Mouse (Mus musculus) lung, embryonic 15.5 days (tissue): Measurements from ENCODE around the gene Mta3. TPM values are rescaled to one million over a fixed set of nuclear protein-coding genes. Genes with fewer than 3 reads are reported as not detected.

Experiments used
- ATAC-seq: fragments of 200-750 bp; cut with Nextera tagmentation; 2 replicates; pipeline ENCODE4 v1.8.0; 2017; ENCODE audit warnings: moderate number of reproducible peaks, borderline replicate concordance; ENCODE audit not compliant: low FRiP score, low TSS enrichment; ENCODE audit errors: extremely low read depth
- H3K27ac ChIP-seq: fragments of 300-500 bp; sonication (generic); 2 replicates; pipeline ENCODE4 v1.5.1; 2015; ENCODE audit warnings: moderate library complexity, mild to moderate bottlenecking, inconsistent platforms
- H3K27me3 ChIP-seq: fragments of 300-500 bp; sonication (generic); 2 replicates; pipeline ENCODE4 v1.6.1; 2015; ENCODE audit warnings: inconsistent platforms
- H3K36me3 ChIP-seq: fragments of 300-500 bp; sonication (generic); 2 replicates; pipeline ENCODE4 v1.6.1; 2015; ENCODE audit warnings: inconsistent platforms
- H3K4me1 ChIP-seq: fragments of 300-500 bp; sonication (generic); 2 replicates; pipeline ENCODE4 v1.6.1; 2015; ENCODE audit warnings: inconsistent platforms
- H3K4me2 ChIP-seq: fragments of 300-500 bp; sonication (generic); 2 replicates; pipeline ENCODE4 v1.6.1; 2015; ENCODE audit warnings: inconsistent platforms, mild to moderate bottlenecking, moderate library complexity
- H3K4me3 ChIP-seq: fragments of 300-500 bp; sonication (generic); 2 replicates; pipeline ENCODE4 v1.5.1; 2015; ENCODE audit warnings: mild to moderate bottlenecking, inconsistent platforms
- H3K9ac ChIP-seq: fragments of 300-500 bp; sonication (generic); 2 replicates; pipeline ENCODE4 v1.6.1; 2015; ENCODE audit warnings: inconsistent platforms
- H3K9me3 ChIP-seq: fragments of 300-500 bp; sonication (generic); 2 replicates; pipeline ENCODE4 v1.6.1; 2016; ENCODE audit warnings: inconsistent platforms
- WGBS: fragments of 180-500 bp; shearing (Covaris S2); methylation state at CpG from one replicate; pipeline ENCODE4 v1.1.7; 2015; 5-methylcytosine and 5-hydroxymethylcytosine counted together
- polyA plus RNA-seq: library from polyadenylated mRNA; unstranded; fragments of >200 nt; fragmentation: Nextera tagmentation; extraction: Ambion mirVana; gene quantifications from 2 replicates; pipeline ENCODE4 v1.2.1, GENCODE M21; 2015

Gene Mta3
- polyA plus RNA-seq, 1 experiment from 2014 or later: 51.5 TPM

DNA sequence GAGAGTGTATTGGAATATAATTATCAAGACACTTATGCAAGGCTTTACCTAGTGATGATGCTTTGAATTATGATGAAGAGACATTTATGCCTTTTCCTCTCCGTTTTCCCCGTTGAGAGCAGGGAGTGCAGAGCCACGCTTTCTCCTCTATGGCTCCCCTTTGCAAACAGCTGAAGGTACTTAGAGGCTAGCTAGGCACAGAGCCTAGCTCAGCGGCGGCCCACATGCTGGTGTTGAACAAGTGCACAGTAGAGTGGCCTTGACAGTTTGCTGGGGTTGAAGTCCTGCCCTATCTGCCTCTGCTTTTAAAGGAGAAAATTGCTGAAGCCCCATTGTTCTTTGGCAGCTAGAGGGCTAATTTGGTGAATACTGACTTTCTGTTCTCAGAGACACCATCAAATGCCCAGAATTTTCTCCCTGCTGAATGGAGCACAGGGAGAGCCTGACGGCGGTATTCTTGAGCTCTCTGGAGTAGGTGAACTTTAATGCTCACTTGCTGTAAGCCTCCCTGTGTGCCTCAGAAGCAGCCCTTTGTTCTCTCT, 34.2 kb downstream of the Mta3 start:
- WGBS: 77% methylated on average over 7 of the region's 7 CpGs
- H3K27ac ChIP-seq: no peak overlapping the region

DNA sequence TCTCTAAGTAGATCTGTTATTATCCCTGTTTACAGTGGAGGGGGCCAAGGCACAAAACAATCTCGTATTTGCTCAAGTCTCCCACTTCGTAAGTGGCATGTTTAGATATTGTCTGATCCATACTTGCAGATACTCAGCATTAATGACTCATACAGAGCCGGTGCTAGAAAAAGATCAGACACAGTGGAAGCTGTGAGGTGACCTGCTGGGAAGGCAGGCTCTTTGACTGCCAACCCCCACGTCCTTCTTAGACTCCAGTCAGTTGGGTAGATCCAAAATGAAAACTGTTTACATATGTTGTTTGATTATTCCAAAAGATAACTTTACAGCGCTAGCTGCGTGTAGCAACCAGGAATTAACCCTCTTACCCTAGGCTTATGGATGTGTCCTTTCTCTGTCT, 35.3 kb downstream of the Mta3 start:
- H3K9me3 ChIP-seq: peaks cover 4% of the 10 kb centered on the region; the same call in 1 of the 2 replicates
- WGBS: 46% methylated on average over 6 of the region's 6 CpGs
- no peaks in the 10 kb centered on the region for H3K27me3 ChIP-seq
- ATAC-seq: no peak
- no peak overlapping the region for H3K4me2 ChIP-seq
- peaks cover 12% of the 10 kb centered on the region; the same call in 1 of the 2 replicates for H3K36me3 ChIP-seq
- no peaks in the 10 kb centered on the region for H3K4me1 ChIP-seq
- H3K9ac ChIP-seq: no peak overlapping the region
- H3K4me3 ChIP-seq: no peak overlapping the region
- no peak overlapping the region for H3K27ac ChIP-seq

More for the DNA sequence above, 34.2 kb downstream of the Mta3 start:
- H3K9me3 ChIP-seq: peaks cover 1% of the 10 kb centered on the region; the same call in 1 of the 2 replicates
- no peaks in the 10 kb centered on the region for H3K4me1 ChIP-seq
- ATAC-seq: no peak
- peaks cover 10% of the 10 kb centered on the region; the same call in 1 of the 2 replicates for H3K36me3 ChIP-seq
- H3K4me3 ChIP-seq: no peak overlapping the region
- H3K9ac ChIP-seq: no peak overlapping the region
- H3K4me2 ChIP-seq: no peak overlapping the region
- no peaks in the 10 kb centered on the region for H3K27me3 ChIP-seq

DNA sequence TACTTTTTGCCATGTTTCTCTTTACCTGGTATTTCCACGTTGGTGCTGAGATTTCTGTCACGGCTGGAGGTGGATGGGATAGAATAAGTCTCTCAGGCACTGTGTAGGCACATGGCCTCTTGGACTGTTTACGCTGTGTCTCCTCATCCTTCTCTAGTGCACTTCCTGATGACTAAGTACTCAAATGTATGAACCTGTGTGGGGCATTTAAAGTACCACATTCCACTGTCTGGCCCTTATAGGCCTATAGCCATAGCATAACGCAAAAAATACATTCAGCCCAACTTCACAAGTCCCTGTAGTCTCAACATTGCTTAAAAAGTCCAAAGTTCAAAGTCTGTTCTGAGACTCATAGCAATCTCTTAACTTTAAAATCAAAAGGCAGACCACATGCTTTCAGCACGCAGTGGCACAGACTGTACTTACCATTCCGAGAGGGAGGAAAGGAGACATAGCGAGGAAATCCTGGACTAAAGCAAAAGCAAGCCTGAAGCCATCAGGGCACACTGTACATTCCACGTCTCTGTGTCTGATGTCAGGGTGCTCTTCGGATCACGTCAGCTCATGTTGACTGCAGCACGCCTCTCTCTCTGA, 38.4 kb downstream of the Mta3 start:
- no peak overlapping the region for H3K4me3 ChIP-seq
- H3K27ac ChIP-seq: no peak overlapping the region
- no peak overlapping the region for H3K9ac ChIP-seq
- H3K27me3 ChIP-seq: no peaks in the 10 kb centered on the region
- no peak for ATAC-seq
- H3K36me3 ChIP-seq: peaks cover 4% of the 10 kb centered on the region; the same call in 1 of the 2 replicates
- no peaks in the 10 kb centered on the region for H3K4me1 ChIP-seq
- WGBS: 85% methylated on average over 11 of the region's 11 CpGs
- no peak overlapping the region for H3K4me2 ChIP-seq
- H3K9me3 ChIP-seq: peaks cover 4% of the 10 kb centered on the region; the same call in 1 of the 2 replicates

DNA sequence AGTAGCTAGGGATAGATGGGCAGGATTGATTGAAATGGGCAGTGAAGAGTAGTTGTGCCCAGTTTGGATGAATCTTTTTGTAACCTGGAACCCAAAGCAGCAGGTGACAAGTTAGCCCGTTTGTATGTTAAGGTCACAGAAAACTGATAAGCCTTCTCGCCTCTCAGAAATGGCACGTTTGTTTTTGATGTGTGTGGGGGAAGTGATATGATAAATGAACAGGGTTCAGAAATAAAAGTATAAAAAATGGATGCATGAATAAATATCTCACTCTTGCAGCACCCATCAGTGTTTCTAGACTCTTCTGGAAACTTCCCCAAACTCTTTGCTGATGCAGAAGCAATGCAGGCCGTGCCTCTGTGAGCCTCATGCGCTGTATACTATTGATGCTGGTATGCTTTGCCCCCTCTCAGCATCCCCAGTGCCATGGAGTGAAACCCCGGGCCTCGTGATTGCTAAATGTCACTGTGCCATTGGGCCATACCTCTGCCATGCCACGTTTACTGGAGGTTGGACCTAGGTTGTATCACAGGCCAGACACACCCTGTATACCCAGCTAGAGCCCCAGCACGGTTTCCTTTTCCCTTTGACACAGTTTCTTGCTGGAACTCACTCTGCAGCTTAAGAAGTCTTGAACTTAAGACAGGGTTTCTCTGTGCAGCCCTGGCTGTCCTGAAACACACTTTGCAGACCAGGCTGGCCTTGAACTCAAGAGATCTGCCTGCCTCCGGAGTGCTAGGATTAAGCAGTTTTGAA, 41.6 kb downstream of the Mta3 start:
- H3K9ac ChIP-seq: no peak overlapping the region
- H3K27ac ChIP-seq: no peak overlapping the region
- H3K36me3 ChIP-seq: peaks cover 4% of the 10 kb centered on the region; the same call in 1 of the 2 replicates
- ATAC-seq: no peak
- no peak overlapping the region for H3K4me3 ChIP-seq
- no peaks in the 10 kb centered on the region for H3K4me1 ChIP-seq
- WGBS: 80% methylated on average over 10 of the region's 10 CpGs
- H3K27me3 ChIP-seq: no peaks in the 10 kb centered on the region
- H3K4me2 ChIP-seq: no peak overlapping the region
- H3K9me3 ChIP-seq: peaks cover 4% of the 10 kb centered on the region; the same call in 1 of the 2 replicates

DNA sequence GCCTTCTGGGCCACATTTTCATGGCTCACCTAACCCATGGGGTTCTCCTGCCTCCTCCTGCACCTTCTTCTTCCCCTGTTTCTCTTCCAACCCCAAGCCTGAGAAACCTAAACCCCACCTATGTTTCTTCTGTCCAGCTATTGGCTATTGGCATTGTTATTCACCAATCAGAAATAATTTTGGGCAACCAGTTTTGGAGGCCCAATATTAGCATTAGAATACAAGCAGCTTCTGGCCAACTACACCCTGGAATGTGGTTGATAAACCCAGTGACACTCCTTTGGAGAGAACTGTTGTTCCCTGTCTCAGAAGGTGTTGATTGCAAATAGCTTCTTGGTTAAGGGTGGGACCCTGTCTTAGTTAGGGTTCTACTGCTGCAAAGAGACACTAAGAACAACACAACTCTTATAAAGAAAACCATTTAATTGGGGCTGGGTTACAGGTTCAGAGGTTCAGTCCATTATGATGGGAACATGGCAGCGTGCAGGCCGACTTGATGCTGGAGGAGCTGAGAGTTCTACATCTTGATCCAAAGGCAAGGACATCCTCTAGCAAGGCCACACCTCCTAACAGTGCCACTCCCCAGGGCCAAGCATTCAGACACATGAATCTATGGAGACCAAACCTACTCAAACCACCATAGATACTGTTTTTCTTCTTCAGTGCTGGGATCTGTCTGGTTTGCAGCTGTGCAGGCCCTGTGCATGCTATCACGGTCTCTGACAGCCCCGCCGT, 44.4 kb downstream of the Mta3 start:
- H3K27ac ChIP-seq: no peak overlapping the region
- H3K4me3 ChIP-seq: no peak overlapping the region
- no peaks in the 10 kb centered on the region for H3K4me1 ChIP-seq
- 74% methylated on average over 5 of the region's 5 CpGs for whole genome bisulfite sequencing
- H3K9me3 ChIP-seq: peaks cover 1% of the 10 kb centered on the region; the same call in 1 of the 2 replicates
- ATAC-seq: no peak
- H3K36me3 ChIP-seq: peaks cover 11% of the 10 kb centered on the region; the same call in 1 of the 2 replicates
- H3K4me2 ChIP-seq: no peak overlapping the region
- no peak overlapping the region for H3K9ac ChIP-seq
- H3K27me3 ChIP-seq: no peaks in the 10 kb centered on the region

DNA sequence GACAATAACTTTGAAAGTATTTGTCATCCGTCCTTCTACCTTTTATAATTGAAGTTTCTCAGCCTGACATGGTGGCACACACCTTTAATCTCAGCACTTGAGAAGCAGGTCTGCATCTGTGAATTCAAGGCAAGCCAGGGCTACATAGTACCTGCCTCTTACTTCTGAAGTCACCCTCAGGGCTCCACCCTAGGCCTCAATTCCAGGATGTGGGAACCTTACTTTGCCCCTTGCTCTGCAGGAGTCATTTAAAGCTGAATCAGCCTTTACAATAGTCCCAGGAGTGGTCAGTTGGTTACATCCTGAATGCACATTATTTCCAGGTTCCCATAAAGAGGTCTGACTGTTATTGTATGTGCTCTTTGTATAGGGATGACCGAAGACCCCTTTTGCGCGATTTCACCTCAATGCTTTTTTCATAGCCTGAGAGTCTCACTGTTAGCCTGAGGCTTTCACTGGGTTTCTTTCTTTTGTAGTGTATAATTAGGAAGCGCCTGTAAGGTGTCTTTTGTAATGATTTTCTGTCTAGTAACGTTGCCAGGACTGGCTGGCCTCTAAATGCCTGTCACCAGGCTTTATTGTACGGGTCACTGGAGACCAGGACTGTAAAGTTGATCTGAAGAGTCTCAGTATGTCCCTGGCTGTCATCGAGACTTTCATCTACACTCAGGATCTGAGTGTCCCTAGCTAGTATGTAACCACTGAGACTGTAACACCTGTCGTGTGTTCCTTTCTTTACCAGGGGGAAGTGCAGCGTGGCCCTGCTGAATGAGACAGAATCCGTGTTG, 47.3 kb downstream of the Mta3 start:
- no peaks in the 10 kb centered on the region for H3K27me3 ChIP-seq
- H3K36me3 ChIP-seq: peaks cover 26% of the 10 kb centered on the region; the same call in 1 of the 2 replicates
- no peak overlapping the region for H3K4me3 ChIP-seq
- 85% methylated on average over 11 of the region's 11 CpGs for WGBS
- H3K9me3 ChIP-seq: no peaks in the 10 kb centered on the region
- no peak overlapping the region for H3K9ac ChIP-seq
- H3K4me2 ChIP-seq: no peak overlapping the region
- no peaks in the 10 kb centered on the region for H3K4me1 ChIP-seq
- ATAC-seq: no peak
- no peak overlapping the region for H3K27ac ChIP-seq

DNA sequence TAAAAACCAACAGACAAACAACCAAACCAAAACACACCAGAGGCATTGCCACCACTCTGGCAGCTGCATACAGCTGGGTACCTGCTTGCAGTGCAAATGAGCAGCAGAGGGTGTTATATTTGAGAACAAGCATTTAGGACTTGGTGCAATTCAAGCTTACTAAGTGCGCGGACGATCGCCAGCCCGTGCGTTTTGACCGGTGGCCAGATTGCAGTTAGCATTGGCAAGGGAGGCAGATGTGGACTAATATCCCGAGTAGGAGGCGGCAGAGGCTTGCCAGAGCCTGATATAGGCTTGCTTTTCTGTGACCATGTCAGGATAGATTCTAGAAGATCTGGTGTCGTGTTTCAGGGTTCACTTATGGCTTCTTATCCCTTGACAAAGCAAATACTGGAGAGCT, 52.1 kb downstream of the Mta3 start:
- WGBS: 76% methylated on average over 10 of the region's 10 CpGs
- H3K27ac ChIP-seq: no peak overlapping the region
- peaks cover 45% of the 10 kb centered on the region for H3K36me3 ChIP-seq
- H3K4me1 ChIP-seq: no peaks in the 10 kb centered on the region
- no peak for ATAC-seq
- no peaks in the 10 kb centered on the region for H3K9me3 ChIP-seq
- no peak overlapping the region for H3K9ac ChIP-seq
- H3K27me3 ChIP-seq: no peaks in the 10 kb centered on the region
- no peak overlapping the region for H3K4me3 ChIP-seq
- no peak overlapping the region for H3K4me2 ChIP-seq

DNA sequence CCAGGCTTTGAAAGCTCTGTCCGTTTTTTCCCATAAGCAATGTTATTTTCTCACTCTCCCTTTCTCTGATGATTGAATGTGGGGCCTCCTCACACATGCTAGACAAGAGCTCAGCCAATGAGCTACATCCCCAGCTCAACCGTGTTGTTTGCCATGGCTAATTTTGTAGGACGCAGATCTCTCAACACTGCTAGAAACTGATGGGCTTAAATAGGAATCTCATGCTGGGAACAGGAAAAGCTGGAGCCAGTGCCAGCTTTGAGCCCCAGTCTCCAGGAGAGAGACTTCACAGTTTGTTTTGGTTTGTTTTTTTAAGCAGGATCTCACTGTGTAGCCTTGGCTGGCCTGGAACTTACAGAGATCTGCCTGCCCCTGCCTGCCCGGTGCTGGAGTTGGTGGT, 53.6 kb downstream of the Mta3 start:
- Histone ChIP-seq H3K4me3 (no peak overlapping the region), H3K4me2 (no peak overlapping the region), H3K9ac (no peak overlapping the region), H3K9me3 (no peaks in the 10 kb centered on the region), H3K36me3 (peaks cover 50% of the 10 kb centered on the region), H3K4me1 (no peaks in the 10 kb centered on the region), H3K27ac (no peak overlapping the region), H3K27me3 (no peaks in the 10 kb centered on the region)
- 29% methylated on average over 4 of the region's 4 CpGs for WGBS
- ATAC-seq: no peak

DNA sequence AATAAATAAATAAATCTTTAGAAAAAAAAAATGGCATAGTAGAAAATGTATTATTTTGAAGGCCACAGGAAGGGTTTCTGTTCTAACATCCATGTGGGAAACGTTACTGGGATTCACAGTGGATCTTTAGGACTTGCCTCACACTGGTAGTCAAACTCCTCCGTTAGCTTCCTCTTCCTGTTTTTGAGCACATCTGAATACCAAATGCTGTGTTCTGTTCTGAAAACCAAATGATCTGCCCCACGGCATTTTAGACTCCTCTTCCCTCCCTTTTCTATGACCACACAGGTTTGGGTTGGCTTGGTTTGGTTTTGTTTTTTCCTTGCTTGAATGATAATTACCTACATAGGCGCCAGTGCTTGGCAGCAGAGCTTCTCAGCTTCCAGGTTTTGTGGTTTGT, 58.6 kb downstream of the Mta3 start:
- H3K27ac ChIP-seq: no peak overlapping the region
- peaks cover 35% of the 10 kb centered on the region for H3K36me3 ChIP-seq
- no peak overlapping the region for H3K9ac ChIP-seq
- no peak overlapping the region for H3K4me3 ChIP-seq
- H3K4me1 ChIP-seq: no peaks in the 10 kb centered on the region
- 87% methylated on average over 4 of the region's 4 CpGs for WGBS
- no peak for ATAC-seq
- no peaks in the 10 kb centered on the region for H3K9me3 ChIP-seq
- H3K27me3 ChIP-seq: no peaks in the 10 kb centered on the region
- H3K4me2 ChIP-seq: no peak overlapping the region

DNA sequence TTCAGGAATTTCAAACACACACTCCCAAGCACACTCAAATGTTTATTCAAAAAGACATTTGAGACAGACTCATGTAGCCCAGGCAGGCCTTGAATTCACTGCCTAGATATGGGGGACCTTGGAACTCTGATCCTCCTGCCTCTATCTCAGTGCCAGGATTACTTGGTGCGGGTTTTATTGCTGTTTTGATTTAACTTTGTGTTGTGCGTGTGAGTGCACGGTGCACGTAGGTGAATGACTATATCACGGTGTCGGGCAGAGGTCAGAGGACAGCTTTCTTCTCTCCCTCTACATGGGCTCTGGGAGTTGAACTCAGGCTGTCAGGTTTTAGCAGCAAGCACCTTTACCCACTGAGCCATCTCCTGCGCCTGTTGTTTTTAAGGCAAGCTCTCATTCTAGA, 61.1 kb downstream of the Mta3 start:
- H3K36me3 ChIP-seq: peaks cover 26% of the 10 kb centered on the region

DNA sequence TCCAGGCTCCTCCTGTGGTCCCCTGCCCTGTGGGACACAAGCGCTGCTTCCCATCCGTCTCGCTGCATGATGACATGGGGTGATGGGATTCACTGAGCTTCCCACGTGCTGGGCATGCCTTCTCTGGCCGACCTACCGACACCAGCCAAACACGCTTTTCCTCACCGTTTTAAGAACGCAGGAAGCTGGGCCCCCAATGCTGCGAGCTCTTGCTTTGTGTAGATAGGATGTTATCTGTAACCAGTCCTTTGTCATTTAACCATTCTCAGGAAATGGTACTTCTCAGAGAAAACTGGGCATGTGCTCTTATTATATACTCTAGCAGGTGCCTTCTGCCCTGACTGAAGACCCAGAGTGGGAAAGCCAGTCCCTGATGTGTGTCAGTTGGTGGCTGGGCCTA, 62.3 kb downstream of the Mta3 start:
- Histone ChIP-seq H3K27ac (no peak overlapping the region), H3K27me3 (no peaks in the 10 kb centered on the region), H3K4me2 (no peak overlapping the region), H3K4me3 (no peak overlapping the region), H3K9ac (no peak overlapping the region), H3K36me3 (peaks cover 13% of the 10 kb centered on the region), H3K4me1 (no peaks in the 10 kb centered on the region), H3K9me3 (no peaks in the 10 kb centered on the region)
- no peak for ATAC-seq
- WGBS: 74% methylated on average over 10 of the region's 10 CpGs

More for the DNA sequence above, 61.1 kb downstream of the Mta3 start:
- no peaks in the 10 kb centered on the region for H3K27me3 ChIP-seq
- H3K9me3 ChIP-seq: no peaks in the 10 kb centered on the region
- no peak overlapping the region for H3K27ac ChIP-seq
- no peak overlapping the region for H3K9ac ChIP-seq
- H3K4me3 ChIP-seq: no peak overlapping the region
- H3K4me1 ChIP-seq: no peaks in the 10 kb centered on the region
- no peak overlapping the region for H3K4me2 ChIP-seq
- ATAC-seq: no peak
- WGBS: 86% methylated on average over 7 of the region's 7 CpGs
